Mouse (Mus musculus): ENCODE data around the gene Rnf31.

DNA sequence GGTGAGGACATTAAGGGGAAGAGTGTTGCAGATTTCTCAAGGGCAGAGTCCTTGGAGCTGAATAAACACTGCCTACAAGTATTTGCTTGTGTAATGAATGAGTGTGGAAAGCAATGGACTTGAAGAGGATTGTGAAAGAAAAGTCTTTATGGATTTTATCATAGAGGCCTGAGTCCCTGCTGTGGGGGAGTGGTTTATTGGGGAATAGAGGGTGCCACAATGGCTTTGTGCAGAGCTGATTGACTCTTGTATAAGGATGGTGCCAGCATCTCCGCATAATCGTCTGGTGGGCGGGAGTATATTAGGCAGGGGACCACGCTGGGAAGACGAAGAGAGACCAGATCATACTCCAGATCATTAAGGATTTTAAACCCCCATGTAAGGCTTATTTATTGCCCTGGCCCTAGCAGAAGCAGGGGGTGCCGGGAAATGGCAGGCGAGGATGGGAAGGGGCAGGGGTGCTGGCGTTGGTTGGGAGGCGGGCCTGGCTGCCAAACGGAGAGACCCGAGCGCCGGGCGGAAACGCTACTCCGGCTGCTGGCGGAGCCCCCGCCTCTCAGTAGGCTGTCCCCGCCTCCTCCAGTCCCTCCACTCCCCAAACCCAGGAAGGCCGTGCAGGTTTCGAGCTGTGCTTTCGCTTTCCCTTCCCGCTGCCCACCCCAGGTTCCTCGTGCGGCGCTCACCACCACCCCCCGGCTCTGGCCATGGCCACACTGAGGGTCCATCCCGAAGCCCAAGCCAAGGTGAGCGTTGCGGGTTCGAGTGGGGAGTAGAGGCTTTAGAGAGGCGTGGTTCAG lies 13.4 kb upstream of the Rnf31 start, which contains the start of gene Psme1:
- peak; percentile 68 for TF ChIP-seq POLR2A (IDR thresholded peaks at IDR 0.05; ENCODE audit: insufficient read length, low read depth)
- no peak for TF ChIP-seq SRF (IDR thresholded peaks at IDR 0.05; ENCODE audit: control insufficient read depth, insufficient read length, low read depth)
- TF ChIP-seq MYOG (IDR thresholded peaks at IDR 0.05; ENCODE audit: control insufficient read depth in 1 of 3, insufficient read depth in 1 of 3, insufficient read length in 2 of 3, low read depth in 2 of 3) = no peak
- TF ChIP-seq USF1 (IDR thresholded peaks at IDR 0.05; ENCODE audit: low read depth) = no peak
- no peak for TF ChIP-seq CEBPB (IDR thresholded peaks at IDR 0.05; ENCODE audit: insufficient read depth, poor library complexity, severe bottlenecking)

Measured in myocyte (in vitro differentiated cells).